Mouse (Mus musculus) intestine, postnatal 0 days (tissue): ENCODE measurements around the gene Sys1. TPM values are rescaled to one million over a fixed set of nuclear protein-coding genes. Genes with fewer than 3 reads are reported as not detected.

Experiments
- ATAC-seq: fragments of 200-750 bp; cut with Nextera tagmentation; 2 replicates; pipeline ENCODE4 v1.8.0; 2017; ENCODE audit warnings: mild to moderate bottlenecking, moderate TSS enrichment, moderate library complexity
- H3K27ac ChIP-seq: fragments of 300-500 bp; sonication (generic); 2 replicates; pipeline ENCODE4 v1.5.1; 2014; ENCODE audit warnings: mild to moderate bottlenecking, low read depth, low read length, moderate library complexity
- H3K27me3 ChIP-seq: fragments of 300-500 bp; sonication (generic); replicated peaks from 2 replicates; pipeline ENCODE4 v1.6.1; 2014; ENCODE audit warnings: low read length, mixed read lengths; ENCODE audit not compliant: control insufficient read depth, insufficient read depth
- H3K36me3 ChIP-seq: fragments of 300-500 bp; sonication (generic); 2 replicates; pipeline ENCODE4 v1.6.1; 2014; ENCODE audit warnings: mild to moderate bottlenecking, moderate library complexity; ENCODE audit not compliant: control insufficient read depth, insufficient read depth
- H3K4me1 ChIP-seq: fragments of 300-500 bp; sonication (generic); replicated peaks from 2 replicates; pipeline ENCODE4 v1.6.1; 2014; ENCODE audit warnings: antibody characterized with exemption, low read length, mixed read lengths; ENCODE audit not compliant: control insufficient read depth, insufficient read depth
- H3K4me2 ChIP-seq: fragments of 300-500 bp; sonication (generic); replicated peaks from 2 replicates; pipeline ENCODE4 v1.6.1; 2014; ENCODE audit warnings: low read depth, mild to moderate bottlenecking, moderate library complexity
- H3K4me3 ChIP-seq: fragments of 300-500 bp; sonication (generic); 2 replicates; pipeline ENCODE4 v1.5.1; 2014; ENCODE audit warnings: low read depth, low read length
- H3K9ac ChIP-seq: fragments of 300-500 bp; sonication (generic); 2 replicates; pipeline ENCODE4 v1.6.1; 2014; ENCODE audit warnings: mild to moderate bottlenecking, low read depth, low read length
- H3K9me3 ChIP-seq: fragments of 300-500 bp; sonication (generic); 2 replicates; pipeline ENCODE4 v1.6.1; 2016; ENCODE audit warnings: mixed run types; ENCODE audit not compliant: control insufficient read depth
- CTCF ChIP-seq: sonication (generic); IDR thresholded peaks from 2 replicates; pipeline ENCODE4 v1.5.1; 2016; ENCODE audit warnings: low read depth, mild to moderate bottlenecking, control low read depth, antibody characterized with exemption, moderate library complexity
- WGBS: fragments of 180-500 bp; shearing (Covaris S2); extraction: QIAGEN DNeasy Blood & Tissue Kit; methylation state at CpG from one replicate; pipeline ENCODE4 v1.1.7; 2014; 5-methylcytosine and 5-hydroxymethylcytosine counted together
- polyA plus RNA-seq: library from polyadenylated mRNA; unstranded; fragments of >200 nt; fragmentation: Nextera tagmentation; extraction: Ambion mirVana; gene quantifications from 2 replicates; pipeline ENCODE4 v1.2.1, GENCODE M21; 2015

Sys1 gene
- polyA plus RNA-seq, 1 experiment from 2014 or later, result 62.3 TPM

- no peak for ATAC-seq
- WGBS, result 91% methylated on average over 19 of the region's 19 CpGs
Observed at GRCm38 (mm10) chr2:164507811-164508210, 51.0 kb downstream of the Sys1 start.

GRCm38 (mm10) chr2:164510621-164511190, 53.9 kb downstream of the Sys1 start:
- no peak overlapping the region for H3K4me2 ChIP-seq
- no peaks in the 10 kb centered on the region for H3K4me1 ChIP-seq
- H3K4me3 ChIP-seq, result no peak overlapping the region
- H3K9ac ChIP-seq, result no peak overlapping the region
- 51% methylated on average over 5 of the region's 5 CpGs for WGBS
- no peak overlapping the region for H3K27ac ChIP-seq
- ATAC-seq, result no peak
- no peaks in the 10 kb centered on the region for H3K27me3 ChIP-seq
- peaks cover 13% of the 10 kb centered on the region for H3K36me3 ChIP-seq
- H3K9me3 ChIP-seq, result no peaks in the 10 kb centered on the region
- TF ChIP-seq CTCF, result no peak

More at GRCm38 (mm10) chr2:164507811-164508210, 51.0 kb downstream of the Sys1 start:
- Histone ChIP-seq H3K27ac (no peak overlapping the region), H3K9me3 (no peaks in the 10 kb centered on the region), H3K9ac (no peak overlapping the region), H3K36me3 (peaks cover 41% of the 10 kb centered on the region), H3K4me2 (no peak overlapping the region), H3K4me1 (no peaks in the 10 kb centered on the region), H3K27me3 (no peaks in the 10 kb centered on the region), H3K4me3 (no peak overlapping the region)
- no peak for TF ChIP-seq CTCF

GRCm38 (mm10) chr2:164512121-164512909, 55.6 kb downstream of the Sys1 start:
- WGBS, result 53% methylated on average over 13 of the region's 14 CpGs
- ATAC-seq, result peak; percentile 13; the same call in 1 of the 2 replicates
- H3K9ac ChIP-seq, result no peak overlapping the region

GRCm38 (mm10) chr2:164513389-164513788, 56.6 kb downstream of the Sys1 start:
- Histone ChIP-seq H3K36me3 (no peaks in the 10 kb centered on the region; the same call in 1 of the 2 replicates), H3K27me3 (no peaks in the 10 kb centered on the region), H3K4me2 (no peak overlapping the region), H3K4me3 (no peak overlapping the region), H3K9ac (no peak overlapping the region), H3K27ac (no peak overlapping the region), H3K9me3 (no peaks in the 10 kb centered on the region), H3K4me1 (no peaks in the 10 kb centered on the region)
- 66% methylated on average over 8 of the region's 8 CpGs for WGBS
- no peak for ATAC-seq
- TF ChIP-seq CTCF, result no peak

More at GRCm38 (mm10) chr2:164512121-164512909, 55.6 kb downstream of the Sys1 start:
- Histone ChIP-seq H3K4me2 (no peak overlapping the region), H3K27me3 (no peaks in the 10 kb centered on the region), H3K4me3 (no peak overlapping the region), H3K9me3 (no peaks in the 10 kb centered on the region), H3K4me1 (no peaks in the 10 kb centered on the region), H3K36me3 (no peaks in the 10 kb centered on the region; the same call in 1 of the 2 replicates), H3K27ac (no peak overlapping the region; the same call in 1 of the 2 replicates)
- no peak for TF ChIP-seq CTCF

GRCm38 (mm10) chr2:164514916-164515315, 58.2 kb downstream of the Sys1 start:
- no peak for TF ChIP-seq CTCF
- H3K36me3 ChIP-seq, result no peaks in the 10 kb centered on the region
- no peaks in the 10 kb centered on the region for H3K27me3 ChIP-seq
- no peak overlapping the region for H3K9ac ChIP-seq
- H3K4me1 ChIP-seq, result no peaks in the 10 kb centered on the region
- no peaks in the 10 kb centered on the region for H3K9me3 ChIP-seq
- 38% methylated on average over 3 of the region's 3 CpGs for WGBS
- peak; percentile 63 for ATAC-seq
- no peak overlapping the region for H3K4me2 ChIP-seq
- no peak overlapping the region for H3K4me3 ChIP-seq
- no peak overlapping the region for H3K27ac ChIP-seq

GRCm38 (mm10) chr2:164515897-164516296, 59.1 kb downstream of the Sys1 start:
- no peak for TF ChIP-seq CTCF
- Histone ChIP-seq H3K4me1 (no peaks in the 10 kb centered on the region), H3K9me3 (no peaks in the 10 kb centered on the region), H3K27me3 (no peaks in the 10 kb centered on the region), H3K4me3 (no peak overlapping the region), H3K27ac (no peak overlapping the region), H3K36me3 (no peaks in the 10 kb centered on the region), H3K4me2 (no peak overlapping the region), H3K9ac (no peak overlapping the region)
- ATAC-seq, result no peak
- 85% methylated on average over 9 of the region's 9 CpGs for WGBS
